Mouse (Mus musculus) liver, adult 2 months (tissue): Measurements from ENCODE around the gene Synpr.

ENCODE experiments used
- CTCF ChIP-seq: fragments of 200-500 bp; IDR thresholded peaks from 2 replicates; pipeline ENCODE4 v1.5.1; 2011; ENCODE audit warnings: low read depth, low read length, control low read depth
- POLR2A ChIP-seq: fragments of 200-500 bp; IDR thresholded peaks from 2 replicates; pipeline ENCODE4 v1.6.1; 2011; ENCODE audit warnings: low read length, control low read depth; ENCODE audit not compliant: insufficient read depth; ENCODE audit errors: extremely low read depth

- TF ChIP-seq CTCF = no peak
- no peak for TF ChIP-seq POLR2A
Measured at GRCm38 (mm10) chr14:13567250-13567649, 282.7 kb downstream of the Synpr start.
